Mouse (Mus musculus): ENCODE measurements at regions not wholly inside any gene's neighbourhood (a gene's known extent, or its start where the extent isn't known, plus 50 kb on each side); places are given as distances from the start of the nearest gene placed in this dataset.

GRCm38 (mm10) chr8:18287536-18288237 lies 690.4 kb downstream of the Defb40 start:
- WGBS: 51% methylated on average over 8 of the region's 8 CpGs
- no peaks in the 10 kb centered on the region for H3K9me3 ChIP-seq
- H3K9ac ChIP-seq (replicated peaks): no peak overlapping the region
- H3K4me3 ChIP-seq: no peak overlapping the region
- peak; percentile 80 for ATAC-seq (replicated peaks)
- no peaks in the 10 kb centered on the region for H3K36me3 ChIP-seq
- H3K4me1 ChIP-seq: peaks cover 9% of the 10 kb centered on the region
- H3K27me3 ChIP-seq: no peaks in the 10 kb centered on the region
- no peak overlapping the region for H3K4me2 ChIP-seq (replicated peaks)
- H3K27ac ChIP-seq (replicated peaks): no peak overlapping the region; the same call in 1 of the 2 replicates

- no peaks in the 10 kb centered on the region for H3K27me3 ChIP-seq
- WGBS: 46% methylated on average over 4 of the region's 4 CpGs
- H3K36me3 ChIP-seq: no peaks in the 10 kb centered on the region
- H3K4me1 ChIP-seq: no peaks in the 10 kb centered on the region
- no peak overlapping the region for H3K9ac ChIP-seq (replicated peaks)
- no peak overlapping the region for H3K4me2 ChIP-seq (replicated peaks)
- H3K4me3 ChIP-seq: no peak overlapping the region
- ATAC-seq (replicated peaks): peak; percentile 87
- H3K9me3 ChIP-seq: no peaks in the 10 kb centered on the region
- no peak overlapping the region for H3K27ac ChIP-seq (replicated peaks)
These were observed 698.1 kb downstream of the Defb40 start for GRCm38 (mm10) chr8:18279932-18280331.

- no peak overlapping the region for H3K4me2 ChIP-seq (replicated peaks)
- no peak overlapping the region for H3K9ac ChIP-seq (replicated peaks)
- WGBS: 55% methylated on average over 7 of the region's 7 CpGs
- no peaks in the 10 kb centered on the region for H3K27me3 ChIP-seq
- ATAC-seq (replicated peaks): no peak
- H3K9me3 ChIP-seq: no peaks in the 10 kb centered on the region
- no peaks in the 10 kb centered on the region for H3K4me1 ChIP-seq
- H3K27ac ChIP-seq (replicated peaks): no peak overlapping the region
- H3K4me3 ChIP-seq: no peak overlapping the region
- H3K36me3 ChIP-seq: no peaks in the 10 kb centered on the region
These were observed 709.8 kb downstream of the Defb40 start for GRCm38 (mm10) chr8:18268301-18268700.

GRCm38 (mm10) chr8:18258287-18258961 lies 719.6 kb downstream of the Defb40 start:
- 73% methylated on average over 7 of the region's 7 CpGs for WGBS
- Histone ChIP-seq H3K9ac (replicated peaks) (no peak overlapping the region), H3K9me3 (no peaks in the 10 kb centered on the region), H3K27me3 (no peaks in the 10 kb centered on the region), H3K27ac (replicated peaks) (no peak overlapping the region), H3K4me1 (no peaks in the 10 kb centered on the region; the same call in 1 of the 2 replicates), H3K4me2 (replicated peaks) (no peak overlapping the region), H3K4me3 (no peak overlapping the region), H3K36me3 (no peaks in the 10 kb centered on the region)
- no peak for ATAC-seq (replicated peaks)

- ATAC-seq (replicated peaks): no peak
- no peak overlapping the region for H3K27ac ChIP-seq (replicated peaks)
- WGBS: 76% methylated on average over 12 of the region's 12 CpGs
These were observed 731.8 kb downstream of the Defb40 start for GRCm38 (mm10) chr8:18246299-18246698.

GRCm38 (mm10) chr8:18217599-18217998 lies 760.5 kb downstream of the Defb40 start:
- Histone ChIP-seq H3K36me3 (no peaks in the 10 kb centered on the region), H3K27me3 (no peaks in the 10 kb centered on the region), H3K4me2 (replicated peaks) (no peak overlapping the region), H3K27ac (replicated peaks) (no peak overlapping the region), H3K9ac (replicated peaks) (no peak overlapping the region), H3K4me3 (no peak overlapping the region), H3K9me3 (no peaks in the 10 kb centered on the region), H3K4me1 (peaks cover 4% of the 10 kb centered on the region; the same call in 1 of the 2 replicates)
- WGBS: 45% methylated on average over 2 of the region's 2 CpGs
- no peak for ATAC-seq (replicated peaks)

More at GRCm38 (mm10) chr8:18246299-18246698, 731.8 kb downstream of the Defb40 start:
- H3K9ac ChIP-seq (replicated peaks): no peak overlapping the region
- no peaks in the 10 kb centered on the region for H3K27me3 ChIP-seq
- no peak overlapping the region for H3K4me3 ChIP-seq
- H3K4me1 ChIP-seq: no peaks in the 10 kb centered on the region
- no peaks in the 10 kb centered on the region for H3K36me3 ChIP-seq
- H3K9me3 ChIP-seq: no peaks in the 10 kb centered on the region
- no peak overlapping the region for H3K4me2 ChIP-seq (replicated peaks)

GRCm38 (mm10) chr8:18217192-18217591 lies 760.9 kb downstream of the Defb40 start:
- ATAC-seq (replicated peaks): peak; percentile 43; the same call in 1 of the 2 replicates
- H3K36me3 ChIP-seq: no peaks in the 10 kb centered on the region
- WGBS: 82% methylated on average over 7 of the region's 7 CpGs

GRCm38 (mm10) chr8:18216516-18216915 lies 761.5 kb downstream of the Defb40 start:
- whole genome bisulfite sequencing: 63% methylated on average over 1 of the region's 1 CpGs
- H3K9ac ChIP-seq (replicated peaks): no peak overlapping the region
- H3K27me3 ChIP-seq: no peaks in the 10 kb centered on the region
- H3K36me3 ChIP-seq: no peaks in the 10 kb centered on the region
- peaks cover 4% of the 10 kb centered on the region; the same call in 1 of the 2 replicates for H3K4me1 ChIP-seq
- H3K27ac ChIP-seq (replicated peaks): no peak overlapping the region
- H3K4me3 ChIP-seq: no peak overlapping the region
- H3K4me2 ChIP-seq (replicated peaks): no peak overlapping the region
- no peak for ATAC-seq (replicated peaks)
- no peaks in the 10 kb centered on the region for H3K9me3 ChIP-seq

More at GRCm38 (mm10) chr8:18217192-18217591, 760.9 kb downstream of the Defb40 start:
- H3K9ac ChIP-seq (replicated peaks): no peak overlapping the region
- peaks cover 4% of the 10 kb centered on the region; the same call in 1 of the 2 replicates for H3K4me1 ChIP-seq
- H3K4me3 ChIP-seq: no peak overlapping the region
- no peak overlapping the region for H3K27ac ChIP-seq (replicated peaks)
- H3K9me3 ChIP-seq: no peaks in the 10 kb centered on the region
- no peak overlapping the region for H3K4me2 ChIP-seq (replicated peaks)
- no peaks in the 10 kb centered on the region for H3K27me3 ChIP-seq

GRCm38 (mm10) chr8:18210067-18210466 lies 768.0 kb downstream of the Defb40 start:
- H3K27me3 ChIP-seq: no peaks in the 10 kb centered on the region
- H3K9ac ChIP-seq (replicated peaks): no peak overlapping the region
- WGBS: 81% methylated on average over 1 of the region's 1 CpGs
- H3K4me1 ChIP-seq: no peaks in the 10 kb centered on the region
- ATAC-seq (replicated peaks): no peak
- H3K36me3 ChIP-seq: no peaks in the 10 kb centered on the region
- no peak overlapping the region for H3K4me2 ChIP-seq (replicated peaks)
- no peaks in the 10 kb centered on the region for H3K9me3 ChIP-seq
- no peak overlapping the region for H3K27ac ChIP-seq (replicated peaks)
- no peak overlapping the region for H3K4me3 ChIP-seq

GRCm38 (mm10) chr8:18208658-18209057 lies 769.4 kb downstream of the Defb40 start:
- H3K9ac ChIP-seq (replicated peaks): no peak overlapping the region
- 76% methylated on average over 1 of the region's 1 CpGs for WGBS
- no peaks in the 10 kb centered on the region for H3K27me3 ChIP-seq
- no peak for ATAC-seq (replicated peaks)
- no peaks in the 10 kb centered on the region for H3K36me3 ChIP-seq
- no peak overlapping the region for H3K27ac ChIP-seq (replicated peaks)
- H3K4me1 ChIP-seq: no peaks in the 10 kb centered on the region
- H3K9me3 ChIP-seq: no peaks in the 10 kb centered on the region
- H3K4me3 ChIP-seq: no peak overlapping the region
- no peak overlapping the region for H3K4me2 ChIP-seq (replicated peaks)

- Histone ChIP-seq H3K4me2 (replicated peaks) (no peak overlapping the region), H3K27ac (replicated peaks) (no peak overlapping the region), H3K4me3 (no peak overlapping the region), H3K27me3 (no peaks in the 10 kb centered on the region), H3K36me3 (no peaks in the 10 kb centered on the region), H3K4me1 (no peaks in the 10 kb centered on the region), H3K9me3 (no peaks in the 10 kb centered on the region), H3K9ac (replicated peaks) (no peak overlapping the region)
- ATAC-seq (replicated peaks): no peak
These were observed 790.6 kb downstream of the Defb40 start for GRCm38 (mm10) chr8:18187486-18187885.

GRCm38 (mm10) chr8:18175544-18176092 lies 802.4 kb downstream of the Defb40 start:
- WGBS: 80% methylated on average over 7 of the region's 7 CpGs
- H3K27ac ChIP-seq (replicated peaks): no peak overlapping the region
- H3K4me3 ChIP-seq: no peak overlapping the region
- ATAC-seq (replicated peaks): no peak
- H3K27me3 ChIP-seq: no peaks in the 10 kb centered on the region
- no peak overlapping the region for H3K4me2 ChIP-seq (replicated peaks)
- H3K9me3 ChIP-seq: no peaks in the 10 kb centered on the region
- H3K4me1 ChIP-seq: no peaks in the 10 kb centered on the region
- no peaks in the 10 kb centered on the region for H3K36me3 ChIP-seq
- H3K9ac ChIP-seq (replicated peaks): no peak overlapping the region

Measured in forebrain, embryonic 15.5 days (tissue).